Mouse (Mus musculus): ENCODE results near the gene Gpatch8.

Gene Gpatch8

GRCm38 (mm10) chr11:102449043-102450008 is 106.9 kb downstream of the Gpatch8 start:
- no peak for DNase-seq (ENCODE audit: low spot score)

GRCm38 (mm10) chr11:102448327-102448726 is 107.9 kb downstream of the Gpatch8 start:
- DNase-seq (ENCODE audit: low spot score): no peak

DNA sequence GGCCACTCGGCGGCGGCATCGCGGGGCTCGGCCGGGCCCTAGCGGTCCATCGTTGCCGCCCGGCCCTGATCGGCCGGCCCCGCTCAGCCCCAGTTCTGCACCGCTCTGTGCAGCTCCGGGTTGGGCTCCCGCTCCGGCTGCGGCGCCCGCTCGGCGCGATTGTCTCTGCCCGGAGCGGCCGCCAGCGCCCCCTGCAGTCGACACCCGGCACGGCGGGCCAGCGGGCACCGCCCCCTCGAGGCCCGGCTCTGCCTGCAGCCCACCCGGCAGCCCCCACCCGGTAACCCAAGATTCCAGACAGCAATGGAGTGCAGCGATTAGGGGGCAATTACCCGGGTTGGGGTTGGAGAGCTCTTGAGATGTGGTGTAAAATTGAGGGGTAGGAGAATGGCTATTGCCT is 108.7 kb downstream of the Gpatch8 start, which contains the start of gene Fam171a2:
Gene Fam171a2, minus strand, starts transcription at position 186 of the 400 bp plus-strand sequence.
- no peak for DNase-seq (ENCODE audit: low spot score)

DNA sequence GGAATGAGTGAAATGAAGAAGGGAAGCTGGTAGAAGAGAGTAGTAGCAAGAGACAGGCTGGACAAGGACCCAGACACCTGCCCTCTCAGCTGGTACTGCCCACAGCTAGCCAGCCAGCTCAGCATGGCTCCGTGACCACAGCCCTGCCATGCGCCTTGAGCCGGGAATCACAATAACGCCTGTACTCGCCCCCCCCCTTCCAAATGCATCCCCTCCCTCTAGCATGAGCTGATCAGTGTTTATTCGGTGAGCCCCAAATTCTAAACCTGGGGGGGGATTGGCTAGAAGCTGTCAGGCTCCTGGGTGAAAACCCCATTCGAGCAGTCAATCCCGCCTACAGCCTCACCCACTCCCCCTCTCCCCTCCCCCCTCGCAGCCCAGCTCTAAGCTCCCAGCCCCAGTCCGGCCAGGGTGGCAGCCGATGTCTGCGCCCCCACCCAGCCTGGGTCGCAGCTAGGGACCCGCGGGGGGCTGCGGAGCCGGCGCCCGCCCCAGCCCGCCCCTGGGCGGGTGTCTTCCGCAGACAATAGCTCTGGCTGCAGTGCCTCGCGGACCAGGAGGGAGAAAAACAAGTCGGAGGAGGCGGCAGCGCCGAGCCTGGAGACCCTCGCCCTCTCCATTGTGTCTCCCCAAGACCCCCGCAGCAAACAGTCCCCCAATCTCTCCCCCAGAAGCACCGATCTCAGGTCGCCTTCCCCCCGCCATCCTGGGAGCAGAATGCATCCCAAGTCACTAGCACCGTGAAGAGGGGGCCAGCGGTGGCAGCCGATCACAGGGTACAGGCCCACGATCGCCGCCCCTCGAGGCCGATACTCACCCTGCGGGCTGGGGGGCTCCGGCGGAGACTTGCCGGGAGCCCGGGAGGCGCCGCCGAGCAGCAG is 109.4 kb downstream of the Gpatch8 start:
- no peak for DNase-seq (ENCODE audit: low spot score)

- DNase-seq (ENCODE audit: low spot score): no peak
Observed at GRCm38 (mm10) chr11:102445891-102446361, 110.3 kb downstream of the Gpatch8 start.

DNA sequence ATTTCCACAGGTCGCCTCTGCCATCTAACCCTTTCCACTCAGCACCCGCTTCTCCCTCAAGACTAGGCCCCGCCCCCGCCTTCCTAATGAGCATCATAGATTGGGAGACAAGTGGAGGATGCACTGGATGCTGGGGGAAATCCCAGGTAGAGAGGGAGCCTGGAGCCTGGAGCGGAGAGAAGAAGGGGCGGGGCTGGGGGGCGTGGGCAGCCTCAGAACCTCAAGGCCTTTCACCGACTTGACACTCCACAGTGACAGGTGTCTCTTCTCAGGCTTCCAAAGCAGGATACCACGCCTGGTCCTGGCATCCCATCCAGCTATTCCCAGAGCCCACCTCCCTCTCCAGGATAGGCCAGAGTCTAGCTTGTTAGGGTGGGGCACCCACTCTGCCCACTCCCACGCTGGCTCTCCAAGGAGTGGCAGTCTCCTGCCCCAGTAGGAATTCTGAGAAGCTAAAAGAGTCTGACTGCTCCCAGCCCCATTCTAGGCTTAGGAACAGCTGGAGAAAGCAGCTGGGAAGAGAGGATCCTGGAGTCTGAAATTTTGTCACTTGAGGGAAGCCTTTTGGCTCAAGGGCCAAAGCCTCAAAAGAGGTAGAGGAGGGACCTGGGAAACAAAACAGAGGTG is 110.8 kb downstream of the Gpatch8 start:
- DNase-seq (ENCODE audit: low spot score): no peak

DNA sequence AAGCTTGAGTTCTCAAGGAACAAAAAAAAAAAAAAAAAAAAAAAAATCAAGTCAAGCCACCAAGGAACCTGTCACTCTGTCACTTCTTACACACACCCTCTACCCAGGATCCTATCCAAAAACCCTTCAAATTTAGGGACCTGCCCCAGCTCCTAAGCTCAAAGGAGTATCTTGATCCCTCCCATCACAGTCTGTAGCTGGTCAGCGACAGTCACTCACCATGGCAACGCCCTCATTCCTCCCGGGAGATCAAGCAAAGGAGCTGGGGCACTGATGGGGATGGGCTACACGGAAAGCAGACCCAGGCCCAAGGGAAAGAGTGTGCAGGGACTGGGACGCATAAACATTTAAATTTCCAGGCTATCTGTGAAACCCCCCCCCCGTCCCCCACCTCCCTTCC is 111.4 kb downstream of the Gpatch8 start:
- no peak for DNase-seq (ENCODE audit: low spot score)

DNA sequence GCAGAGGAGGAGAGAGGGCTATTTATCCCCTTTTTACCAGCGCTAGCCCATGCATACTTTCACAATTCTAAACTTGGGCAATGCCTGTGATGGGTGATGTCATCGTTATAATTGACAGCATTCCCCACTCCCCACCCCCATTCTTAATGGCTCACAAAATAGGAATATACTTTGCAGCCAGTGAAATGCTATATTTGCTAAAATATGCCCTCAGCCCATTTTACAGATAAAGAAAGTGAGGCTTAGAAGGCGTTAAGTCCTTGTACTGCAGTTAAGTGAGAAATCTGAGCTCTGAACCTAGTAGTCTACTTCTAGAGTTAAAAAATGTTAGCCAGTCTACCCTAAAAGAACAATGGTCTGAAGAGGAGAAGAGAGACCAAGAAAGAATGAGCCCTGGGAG is 111.9 kb downstream of the Gpatch8 start:
- no peak for DNase-seq (ENCODE audit: low spot score)

- no peak for DNase-seq (ENCODE audit: low spot score)
Observed at GRCm38 (mm10) chr11:102443740-102444139, 112.5 kb downstream of the Gpatch8 start.

- no peak for DNase-seq (ENCODE audit: low spot score)
Observed at GRCm38 (mm10) chr11:102442089-102442488, 114.1 kb downstream of the Gpatch8 start.

GRCm38 (mm10) chr11:102441434-102441833 is 114.8 kb downstream of the Gpatch8 start:
- DNase-seq (ENCODE audit: low spot score): no peak

DNA sequence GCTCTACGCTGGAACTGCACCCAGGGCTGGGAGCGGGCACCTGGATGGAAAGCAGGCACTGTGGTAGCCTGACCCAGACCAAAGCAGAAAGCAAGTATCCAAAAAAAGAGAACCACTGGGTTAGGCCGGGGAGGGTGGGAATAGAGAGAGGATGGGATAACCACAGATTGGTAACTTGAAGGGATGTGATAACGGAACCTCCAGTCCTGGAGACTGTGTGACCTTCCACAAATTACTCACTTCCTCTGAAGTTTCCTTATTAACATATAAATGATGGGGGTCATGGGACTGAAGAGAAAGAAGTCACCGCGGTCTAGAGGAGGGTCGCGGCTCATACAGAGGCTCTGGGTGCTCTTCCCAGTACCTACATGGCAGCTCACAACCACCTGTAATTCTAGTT is 115.9 kb downstream of the Gpatch8 start:
- no peak for DNase-seq (ENCODE audit: low spot score)

DNA sequence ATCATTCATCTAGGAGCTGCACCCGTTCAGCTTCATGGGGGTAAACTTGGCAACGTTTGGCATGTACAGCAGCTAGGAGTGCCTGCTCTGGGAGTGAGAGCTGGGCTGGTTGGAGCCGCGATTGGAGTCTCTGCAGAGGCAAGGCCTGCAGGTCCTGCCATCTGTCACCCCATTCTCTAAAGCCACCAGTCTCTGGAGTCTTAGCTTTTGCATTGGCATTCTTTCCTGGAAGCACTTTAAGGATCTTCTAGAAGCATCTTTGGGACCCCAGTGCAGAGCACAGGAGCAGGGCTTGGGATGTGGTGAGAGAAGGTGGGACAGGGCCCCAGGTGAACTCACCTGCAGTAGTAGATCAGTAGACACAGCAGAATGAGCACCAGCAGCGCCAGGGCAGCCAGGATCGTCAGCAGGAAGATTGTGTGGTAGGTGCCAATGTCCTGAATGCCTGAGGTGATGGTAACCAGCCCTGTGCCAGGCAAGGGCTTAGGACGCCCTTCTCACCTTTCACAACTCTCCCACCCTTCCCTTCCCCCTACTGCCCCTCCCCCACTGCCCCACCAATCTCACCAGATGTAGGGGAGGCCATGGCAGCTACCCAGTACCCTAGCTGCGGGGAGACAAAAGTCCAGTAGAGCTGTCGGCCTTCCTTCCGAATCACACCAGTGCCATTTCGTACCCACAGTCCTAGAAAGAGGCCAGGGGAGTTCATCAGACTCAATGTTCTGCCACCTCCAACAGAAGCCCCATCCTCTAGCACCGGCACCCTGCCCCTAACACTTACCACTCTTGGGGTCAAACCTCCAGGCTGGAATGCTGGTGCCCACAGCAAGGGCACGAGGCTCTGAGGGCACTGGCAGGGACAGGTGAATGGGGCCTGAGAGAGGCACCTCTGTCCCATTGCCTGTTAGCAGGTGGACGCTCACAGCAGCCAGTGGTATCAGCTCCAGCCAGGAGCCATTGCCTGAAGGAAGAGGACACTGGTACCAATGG is 116.8 kb downstream of the Gpatch8 start:
- no peak for DNase-seq (ENCODE audit: low spot score)

DNA sequence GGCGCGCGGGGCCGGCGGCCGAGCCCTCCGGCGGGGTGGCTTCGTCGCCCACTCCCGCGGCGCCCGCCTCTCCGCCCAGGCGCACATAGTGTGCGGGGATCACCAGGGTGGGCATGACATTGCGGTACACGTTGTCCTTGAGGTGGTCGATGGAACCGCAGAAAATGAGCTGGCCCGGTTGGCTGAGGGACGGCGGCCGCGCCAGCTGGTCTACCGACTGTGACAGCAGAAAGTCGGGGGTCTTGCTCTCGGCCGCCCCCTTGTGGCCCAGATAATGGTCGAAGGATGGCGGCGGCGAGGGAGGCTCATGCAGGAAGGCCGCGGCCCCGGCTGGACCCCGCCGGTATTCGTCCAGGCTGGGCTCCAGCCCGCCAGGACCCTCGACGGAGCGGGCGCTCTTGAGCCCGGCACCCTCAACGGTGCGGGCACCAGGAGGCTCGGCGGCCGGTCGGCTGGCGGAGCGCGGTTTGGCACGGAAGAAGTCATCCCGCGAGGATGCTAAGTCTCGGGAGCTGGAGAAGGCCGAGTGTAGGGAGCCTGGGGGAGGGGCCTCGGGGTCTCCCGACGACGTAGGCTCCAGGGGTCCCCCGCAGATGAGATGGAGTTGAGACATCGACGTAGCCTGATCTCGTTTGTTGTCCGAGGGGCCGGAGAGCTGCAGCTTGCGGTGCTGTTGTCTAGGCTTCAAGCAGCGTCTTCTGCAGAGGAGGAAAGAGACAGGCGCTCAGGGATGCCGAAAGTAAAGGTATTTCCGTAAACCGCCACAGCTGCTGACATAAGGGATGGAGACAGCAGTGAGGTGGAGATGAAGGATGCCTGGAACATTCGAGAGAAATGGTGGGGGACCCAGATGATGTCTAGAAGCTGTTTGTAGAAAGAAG is 117.7 kb downstream of the Gpatch8 start:
- peak; percentile 70 for DNase-seq (ENCODE audit: low spot score)

DNA sequence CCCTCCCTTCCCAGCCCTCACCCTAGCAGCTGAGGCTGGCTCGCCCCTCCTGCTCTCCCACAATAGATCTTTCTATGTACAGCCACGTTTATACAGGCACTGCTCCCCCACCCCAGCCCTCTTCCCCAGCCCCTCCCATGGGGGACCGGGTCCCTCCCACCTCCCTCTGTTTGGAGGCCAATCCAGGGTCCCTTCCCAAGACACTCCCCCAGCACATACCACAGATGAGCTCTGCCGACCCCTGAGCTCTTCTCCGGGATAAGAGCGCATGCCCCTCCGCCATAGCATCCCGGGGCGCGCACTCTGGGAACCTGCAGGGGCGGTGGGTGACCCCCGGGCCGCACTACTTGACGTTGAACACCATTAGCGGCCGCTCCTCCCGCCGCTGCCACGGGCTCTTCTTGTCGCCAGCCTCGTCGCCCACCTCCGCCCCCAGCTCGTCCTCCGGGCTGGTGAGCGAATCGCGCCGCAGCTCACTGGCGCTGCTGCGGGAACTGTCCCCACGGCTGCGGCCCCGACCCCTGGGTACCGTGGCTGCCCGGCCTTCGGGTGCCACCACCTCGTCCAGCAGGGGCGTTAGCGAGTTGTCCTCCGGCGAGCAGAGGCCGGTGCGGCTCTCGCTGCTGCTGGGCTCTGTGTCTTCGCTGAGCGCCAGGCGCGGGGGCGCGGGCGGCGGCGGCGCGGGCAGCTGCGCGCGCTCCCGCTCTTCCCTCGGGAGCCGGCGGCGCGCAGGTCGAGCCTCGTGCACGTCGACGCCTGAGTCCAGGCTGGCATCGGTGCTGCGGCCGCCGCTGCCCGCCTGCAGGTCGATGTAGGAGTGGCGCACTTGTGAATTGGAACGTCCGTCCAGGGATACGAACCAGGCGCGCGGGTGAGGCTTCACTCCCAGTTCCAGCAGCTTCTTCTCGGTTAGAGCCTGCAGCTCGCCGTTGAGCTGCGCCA is 118.8 kb downstream of the Gpatch8 start:
- DNase-seq (ENCODE audit: low spot score): no peak

- no peak for DNase-seq (ENCODE audit: low spot score)
Observed at GRCm38 (mm10) chr11:102436471-102436790, 119.8 kb downstream of the Gpatch8 start.

DNA sequence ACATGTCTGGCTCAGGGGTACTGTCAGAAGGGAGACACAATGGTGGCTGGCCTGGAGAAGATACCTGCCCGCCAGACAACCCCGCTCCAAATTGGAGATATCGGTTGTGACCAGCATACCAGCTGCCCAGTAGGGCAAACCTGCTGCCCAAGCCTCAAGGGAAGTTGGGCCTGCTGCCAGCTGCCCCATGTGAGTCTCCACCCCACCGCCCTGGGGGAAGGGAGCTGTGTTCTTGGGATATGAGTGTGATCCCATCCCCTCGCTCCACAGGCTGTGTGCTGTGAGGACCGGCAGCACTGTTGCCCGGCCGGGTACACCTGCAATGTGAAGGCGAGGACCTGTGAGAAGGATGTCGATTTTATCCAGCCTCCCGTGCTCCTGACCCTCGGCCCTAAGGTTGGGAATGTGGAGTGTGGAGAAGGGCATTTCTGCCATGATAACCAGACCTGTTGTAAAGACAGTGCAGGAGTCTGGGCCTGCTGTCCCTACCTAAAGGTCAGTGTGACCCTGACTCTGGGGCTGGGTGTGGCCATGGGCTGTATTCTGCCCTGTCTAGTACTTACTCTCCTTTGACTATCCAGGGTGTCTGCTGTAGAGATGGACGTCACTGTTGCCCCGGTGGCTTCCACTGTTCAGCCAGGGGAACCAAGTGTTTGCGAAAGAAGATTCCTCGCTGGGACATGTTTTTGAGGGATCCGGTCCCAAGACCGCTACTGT is 120.3 kb downstream of the Gpatch8 start:
- DNase-seq (ENCODE audit: low spot score): no peak

Data from urinary bladder, postnatal 10 days (tissue).